Mouse (Mus musculus): ENCODE data around the gene Glb1l3. TPM values are rescaled to one million over a fixed set of nuclear protein-coding genes. Genes with fewer than 3 reads are reported as not detected.
"Not testable (repeated sequence)": the region's sequence is repeated elsewhere in the genome, so short reads cannot be mapped to it uniquely, and the experiment has no call there.

Glb1l3 gene
- polyA plus RNA-seq (2012; rRNA removed) = 75.8 and 107 TPM in 2 replicates

- H3K4me3 ChIP-seq (ENCODE audit: control insufficient read depth, low read depth, low read length) = peak within 1 kb of the TSS; percentile 42
- no peaks in the 10 kb centered on the region for H3K27me3 ChIP-seq (ENCODE audit: control insufficient read depth, insufficient read depth, low read length)
- peak within 1 kb of the TSS; percentile 72 for H3K27ac ChIP-seq (ENCODE audit: control insufficient read depth, insufficient read depth, low read depth, low read length)
- H3K36me3 ChIP-seq (ENCODE audit: control insufficient read depth, insufficient read depth, low read length) = no peaks in the 10 kb centered on the region
- TF ChIP-seq POLR2A (IDR thresholded peaks at IDR 0.05; ENCODE audit: control insufficient read depth, low read depth, low read length) (no peak), CTCF (IDR thresholded peaks at IDR 0.05; ENCODE audit: control insufficient read depth, insufficient read depth, insufficient replicate concordance, low read depth, low read length) (no peak)
- H3K4me1 ChIP-seq (ENCODE audit: control insufficient read depth, insufficient read depth, low read length) = peaks cover 8% of the 10 kb centered on the region
These were observed at the start of gene Glb1l3 for GRCm38 (mm10) chr9:26860751-26861150. TSS of gene Glb1l3 (minus strand) at chr9:26860890.

- not testable (repeated sequence) for H3K27ac ChIP-seq (ENCODE audit: control insufficient read depth, insufficient read depth, low read depth, low read length); H3K4me1 ChIP-seq (ENCODE audit: control insufficient read depth, insufficient read depth, low read length); H3K36me3 ChIP-seq (ENCODE audit: control insufficient read depth, insufficient read depth, low read length); H3K27me3 ChIP-seq (ENCODE audit: control insufficient read depth, insufficient read depth, low read length); H3K4me3 ChIP-seq (ENCODE audit: control insufficient read depth, low read depth, low read length)
These were observed 9.2 kb upstream of the Glb1l3 start for GRCm38 (mm10) chr9:26869856-26870255.

DNA sequence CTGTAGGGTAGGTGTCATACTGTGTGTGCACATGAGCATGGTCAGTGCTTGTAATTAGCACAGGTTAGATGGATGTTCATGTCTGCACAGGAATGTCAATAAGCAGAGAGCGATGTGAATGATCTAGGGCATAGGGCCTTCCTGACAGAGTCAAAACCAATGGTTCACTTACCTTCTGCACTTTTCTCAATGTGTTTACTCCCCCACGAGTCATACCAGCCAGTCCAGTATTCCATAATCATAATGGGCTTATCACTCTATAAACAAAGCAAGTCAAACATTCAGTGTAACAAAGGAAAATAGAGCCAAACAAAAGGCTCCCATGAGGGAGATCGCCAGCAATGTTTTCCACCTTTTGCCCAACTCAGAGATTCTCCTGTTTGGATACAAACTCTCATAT, 29.6 kb downstream of the Glb1l3 start:
- TF ChIP-seq CTCF (IDR thresholded peaks at IDR 0.05; ENCODE audit: control insufficient read depth, insufficient read depth, insufficient replicate concordance, low read depth, low read length) (no peak), POLR2A (IDR thresholded peaks at IDR 0.05; ENCODE audit: control insufficient read depth, low read depth, low read length) (no peak)
- no peaks in the 10 kb centered on the region for H3K27me3 ChIP-seq (ENCODE audit: control insufficient read depth, insufficient read depth, low read length)
- no peaks in the 10 kb centered on the region for H3K36me3 ChIP-seq (ENCODE audit: control insufficient read depth, insufficient read depth, low read length)
- no peaks in the 10 kb centered on the region for H3K4me1 ChIP-seq (ENCODE audit: control insufficient read depth, insufficient read depth, low read length)
- no peak overlapping the region for H3K27ac ChIP-seq (ENCODE audit: control insufficient read depth, insufficient read depth, low read depth, low read length)
- H3K4me3 ChIP-seq (ENCODE audit: control insufficient read depth, low read depth, low read length) = no peak overlapping the region; the same call in 1 of the 2 replicates

DNA sequence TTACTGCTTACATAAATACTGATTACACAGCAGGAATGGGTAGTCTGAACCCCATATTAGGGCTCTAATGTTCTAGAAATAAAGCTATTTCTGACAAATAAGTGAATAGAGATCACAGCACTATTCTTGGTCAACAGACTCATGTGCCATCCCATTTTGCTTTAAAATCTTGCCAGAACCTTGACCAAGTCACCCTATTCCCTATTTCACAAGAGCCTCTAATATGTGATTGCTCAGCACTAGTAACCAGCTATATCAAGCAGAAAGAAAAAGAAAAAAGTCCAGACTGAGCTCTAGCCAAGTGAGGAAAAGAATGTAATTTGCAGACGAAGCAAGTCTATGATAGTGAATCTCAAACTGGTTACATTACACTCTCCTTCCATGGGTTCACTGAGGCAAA, 40.7 kb downstream of the Glb1l3 start:
- Histone ChIP-seq H3K4me3 (ENCODE audit: control insufficient read depth, low read depth, low read length) (no peak overlapping the region), H3K36me3 (ENCODE audit: control insufficient read depth, insufficient read depth, low read length) (no peaks in the 10 kb centered on the region), H3K4me1 (ENCODE audit: control insufficient read depth, insufficient read depth, low read length) (no peaks in the 10 kb centered on the region), H3K27me3 (ENCODE audit: control insufficient read depth, insufficient read depth, low read length) (no peaks in the 10 kb centered on the region), H3K27ac (ENCODE audit: control insufficient read depth, insufficient read depth, low read depth, low read length) (no peak overlapping the region)
- no peak for TF ChIP-seq CTCF (IDR thresholded peaks at IDR 0.05; ENCODE audit: control insufficient read depth, insufficient read depth, insufficient replicate concordance, low read depth, low read length)
- no peak for TF ChIP-seq POLR2A (IDR thresholded peaks at IDR 0.05; ENCODE audit: control insufficient read depth, low read depth, low read length)

- Histone ChIP-seq H3K27ac (ENCODE audit: control insufficient read depth, insufficient read depth, low read depth, low read length) (no peak overlapping the region), H3K4me3 (ENCODE audit: control insufficient read depth, low read depth, low read length) (no peak overlapping the region), H3K4me1 (ENCODE audit: control insufficient read depth, insufficient read depth, low read length) (peaks cover 4% of the 10 kb centered on the region), H3K27me3 (ENCODE audit: control insufficient read depth, insufficient read depth, low read length) (no peaks in the 10 kb centered on the region), H3K36me3 (ENCODE audit: control insufficient read depth, insufficient read depth, low read length) (no peaks in the 10 kb centered on the region)
- TF ChIP-seq CTCF (IDR thresholded peaks at IDR 0.05; ENCODE audit: control insufficient read depth, insufficient read depth, insufficient replicate concordance, low read depth, low read length) (no peak), POLR2A (IDR thresholded peaks at IDR 0.05; ENCODE audit: control insufficient read depth, low read depth, low read length) (no peak)
These were observed 52.0 kb downstream of the Glb1l3 start for GRCm38 (mm10) chr9:26808735-26809134.

DNA sequence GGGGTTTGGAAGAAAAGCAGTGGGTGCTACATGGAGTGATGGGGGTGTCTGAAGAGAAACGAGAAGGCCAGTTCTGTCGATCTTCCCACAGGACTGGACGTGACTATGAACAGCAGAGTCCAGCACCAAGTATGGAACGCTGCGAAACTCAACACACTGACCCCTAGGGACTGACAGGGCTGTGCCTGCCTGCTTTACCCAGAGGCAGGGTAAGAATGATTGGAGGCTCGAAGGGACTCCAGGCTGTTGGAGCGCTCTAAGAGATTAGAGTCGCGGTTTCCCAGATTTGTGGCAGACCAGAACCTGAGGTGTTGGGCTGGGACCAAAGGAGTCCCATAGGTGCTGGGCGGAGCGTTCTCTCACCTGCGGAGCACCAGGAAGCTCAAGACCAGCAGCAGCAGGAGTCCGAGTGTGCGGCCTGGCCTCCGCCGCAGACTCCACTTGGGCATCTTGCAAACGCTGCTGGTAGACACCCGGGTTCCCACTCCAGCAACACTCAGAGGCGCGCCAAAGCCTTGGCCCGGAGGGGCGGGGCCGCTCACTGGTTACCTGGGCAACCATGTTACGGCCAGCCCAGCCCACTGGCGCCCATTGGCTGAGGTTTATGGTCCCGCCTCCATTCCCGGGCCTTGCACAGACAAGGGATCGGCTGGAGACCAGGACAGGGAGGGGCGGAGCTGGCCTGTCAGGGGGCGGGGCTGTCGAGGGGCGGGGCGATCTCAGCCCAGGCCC, 54.6 kb downstream of the Glb1l3 start, which contains the start of gene Glb1l2:
Gene Glb1l2 (minus strand): TSS at position 534 of the 732 bp plus-strand sequence.
- Histone ChIP-seq H3K27ac (ENCODE audit: control insufficient read depth, insufficient read depth, low read depth, low read length) (peak within 1 kb of the TSS; percentile 14; the same call in 1 of the 2 replicates), H3K27me3 (ENCODE audit: control insufficient read depth, insufficient read depth, low read length) (no peaks in the 10 kb centered on the region), H3K4me1 (ENCODE audit: control insufficient read depth, insufficient read depth, low read length) (peaks cover 4% of the 10 kb centered on the region), H3K4me3 (ENCODE audit: control insufficient read depth, low read depth, low read length) (peak within 1 kb of the TSS; percentile 81), H3K36me3 (ENCODE audit: control insufficient read depth, insufficient read depth, low read length) (no peaks in the 10 kb centered on the region)
- TF ChIP-seq POLR2A (IDR thresholded peaks at IDR 0.05; ENCODE audit: control insufficient read depth, low read depth, low read length) (no peak), CTCF (IDR thresholded peaks at IDR 0.05; ENCODE audit: control insufficient read depth, insufficient read depth, insufficient replicate concordance, low read depth, low read length) (peak; percentile 15; the same call in 1 of the 2 replicates)

DNA sequence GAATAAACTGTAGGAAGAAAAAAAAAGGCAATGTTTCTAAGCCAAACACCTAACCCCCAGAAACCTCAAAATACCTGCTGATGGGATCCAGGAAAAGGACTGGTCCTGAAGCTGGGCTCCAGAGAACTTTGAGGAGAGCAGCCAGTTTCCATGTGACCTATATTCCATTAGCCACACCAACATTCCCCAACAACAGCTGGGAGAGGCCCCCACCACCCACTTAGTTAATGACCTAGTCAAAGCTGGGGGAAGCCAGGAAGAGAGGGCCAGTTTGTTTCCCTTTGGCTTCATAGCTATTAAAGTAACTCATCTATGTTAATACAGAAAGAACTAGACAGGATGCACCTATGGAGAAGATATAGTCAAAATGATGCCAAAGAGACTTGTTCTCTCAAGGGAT, 56.4 kb downstream of the Glb1l3 start:
- H3K4me1 ChIP-seq (ENCODE audit: control insufficient read depth, insufficient read depth, low read length) = peaks cover 4% of the 10 kb centered on the region
- H3K27ac ChIP-seq (ENCODE audit: control insufficient read depth, insufficient read depth, low read depth, low read length) = no peak overlapping the region
- no peak overlapping the region for H3K4me3 ChIP-seq (ENCODE audit: control insufficient read depth, low read depth, low read length)
- no peaks in the 10 kb centered on the region for H3K36me3 ChIP-seq (ENCODE audit: control insufficient read depth, insufficient read depth, low read length)
- no peak for TF ChIP-seq POLR2A (IDR thresholded peaks at IDR 0.05; ENCODE audit: control insufficient read depth, low read depth, low read length)
- no peaks in the 10 kb centered on the region for H3K27me3 ChIP-seq (ENCODE audit: control insufficient read depth, insufficient read depth, low read length)

All from testis, adult 2 months (tissue).